Mouse (Mus musculus) limb, embryonic 14.5 days (tissue): ENCODE measurements around the gene Fto. TPM values are rescaled to one million over a fixed set of nuclear protein-coding genes. Genes with fewer than 3 reads are reported as not detected.

ENCODE experiments used
- ATAC-seq: fragments of 200-750 bp; cut with Nextera tagmentation; 2 replicates; pipeline ENCODE4 v1.8.0; 2017; ENCODE audit warnings: low read depth, moderate number of reproducible peaks, moderate TSS enrichment; ENCODE audit not compliant: low FRiP score
- DNase-seq: peaks from one replicate; pipeline ENCODE4 v3.0.0-alpha.2; 2015; ENCODE audit warnings: low spot score
- H3K27ac ChIP-seq: fragments of 300-500 bp; sonication (generic); replicated peaks from 2 replicates; pipeline ENCODE4 v1.5.1; 2014; ENCODE audit warnings: low read depth, mild to moderate bottlenecking, low read length, moderate library complexity, mixed read lengths
- H3K27me3 ChIP-seq: fragments of 300-500 bp; sonication (generic); 2 replicates; pipeline ENCODE4 v1.6.1; 2014; ENCODE audit warnings: low read length, mixed read lengths; ENCODE audit not compliant: control insufficient read depth, insufficient read depth
- H3K36me3 ChIP-seq: fragments of 300-500 bp; sonication (generic); 2 replicates; pipeline ENCODE4 v1.6.1; 2014; ENCODE audit warnings: mild to moderate bottlenecking, low read length, moderate library complexity, mixed read lengths; ENCODE audit not compliant: control insufficient read depth, insufficient read depth
- H3K4me1 ChIP-seq: fragments of 300-500 bp; sonication (generic); 2 replicates; pipeline ENCODE4 v1.6.1; 2014; ENCODE audit warnings: antibody characterized with exemption, low read length, mixed read lengths; ENCODE audit not compliant: control insufficient read depth, insufficient read depth
- H3K4me2 ChIP-seq: fragments of 300-500 bp; sonication (generic); replicated peaks from 2 replicates; pipeline ENCODE4 v1.6.1; 2014; ENCODE audit warnings: low read depth, mild to moderate bottlenecking, low read length, moderate library complexity; ENCODE audit not compliant: severe bottlenecking
- H3K4me3 ChIP-seq: fragments of 300-500 bp; sonication (generic); replicated peaks from 2 replicates; pipeline ENCODE4 v1.5.1; 2014; ENCODE audit warnings: low read length
- H3K9ac ChIP-seq: fragments of 300-500 bp; sonication (generic); 2 replicates; pipeline ENCODE4 v1.6.1; 2014; ENCODE audit warnings: mild to moderate bottlenecking, low read depth, low read length, moderate library complexity; ENCODE audit not compliant: severe bottlenecking
- H3K9me3 ChIP-seq: fragments of 300-500 bp; sonication (generic); 2 replicates; pipeline ENCODE4 v1.6.1; 2016; ENCODE audit warnings: low read length; ENCODE audit not compliant: control insufficient read depth
- POLR2A ChIP-seq: fragments of 200-500 bp; IDR thresholded peaks from 2 replicates; pipeline ENCODE4 v1.8.0; 2012; ENCODE audit warnings: inconsistent platforms, mild to moderate bottlenecking, moderate library complexity, borderline replicate concordance; ENCODE audit not compliant: insufficient read depth, insufficient read length; ENCODE audit errors: extremely low read depth
- WGBS: fragments of 180-500 bp; shearing (Covaris S2); extraction: QIAGEN DNeasy Blood & Tissue Kit; methylation state at CpG from one replicate; pipeline ENCODE4 v1.1.7; 2014; 5-methylcytosine and 5-hydroxymethylcytosine counted together
- polyA plus RNA-seq, 2 experiments: library from polyadenylated mRNA; depleted of rRNA in 1 of 2; stranded (reverse) in 1 of 2; unstranded in 1 of 2; fragments of >200 nt; fragmentation: Nextera tagmentation in 1 of 2; extraction: Ambion mirVana in 1 of 2; gene quantifications; 2 replicates each; pipeline versions ENCODE4 v1.2.1 to v1.2.3; 2012 to 2014

Fto gene
- polyA plus RNA-seq, 2 experiments, result 80.0 to 107 TPM

DNA sequence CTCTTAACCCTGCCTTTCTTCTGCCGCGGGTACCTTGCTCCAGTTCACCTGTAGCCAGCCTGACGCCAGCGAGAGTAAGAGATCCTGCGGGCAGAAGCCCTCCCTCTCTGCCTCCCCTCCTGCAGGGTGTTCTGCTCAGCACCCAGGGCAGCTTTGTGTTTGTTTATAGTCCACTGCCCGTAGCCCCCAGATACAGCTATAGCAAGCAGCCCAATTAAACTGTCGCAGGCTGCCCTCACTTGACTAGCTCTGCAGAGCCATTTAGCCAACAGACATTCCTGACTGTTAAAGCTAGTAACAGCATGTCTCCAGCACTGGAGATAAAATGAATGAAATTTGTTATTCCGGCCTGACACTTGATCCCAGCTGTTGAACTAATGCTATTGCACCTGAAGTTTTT lies 233.3 kb downstream of the Fto start:
- no peak for DNase-seq
- peaks cover 5% of the 10 kb centered on the region; the same call in 1 of the 2 replicates for H3K4me1 ChIP-seq

DNA sequence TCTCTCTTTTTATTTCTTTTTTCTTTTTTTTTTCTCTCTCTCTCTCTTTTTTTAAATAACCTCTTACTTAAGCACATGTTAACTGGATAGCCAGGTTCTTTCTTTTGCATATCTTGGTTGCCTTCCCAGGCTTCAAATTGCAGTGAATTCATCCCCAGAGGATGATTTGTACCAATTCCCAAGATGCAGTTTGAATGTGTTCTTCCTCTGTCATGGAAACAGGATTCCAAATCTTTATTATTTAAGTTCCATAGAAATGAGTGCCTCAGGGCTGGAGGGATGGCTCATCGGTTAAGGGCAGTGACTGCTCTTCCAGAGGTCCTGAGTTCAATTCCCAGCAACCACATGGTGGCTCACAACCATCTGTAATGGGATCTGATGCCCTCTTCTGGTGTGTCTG lies 236.8 kb downstream of the Fto start:
- WGBS, result 91% methylated on average over 1 of the region's 1 CpGs
- ATAC-seq (no peak), DNase-seq (no peak)

More for the DNA sequence above, 233.3 kb downstream of the Fto start:
- H3K27me3 ChIP-seq, result peaks cover 6% of the 10 kb centered on the region; the same call in 1 of the 2 replicates
- no peak for TF ChIP-seq POLR2A
- WGBS, result 20% methylated on average over 8 of the region's 8 CpGs
- H3K9me3 ChIP-seq, result no peaks in the 10 kb centered on the region
- no peak overlapping the region for H3K4me2 ChIP-seq
- no peak overlapping the region for H3K4me3 ChIP-seq
- H3K36me3 ChIP-seq, result 0 out of 2 replicates have a peak, but pooled peaks cover 2% of the 10 kb centered on the region
- no peak overlapping the region for H3K27ac ChIP-seq
- H3K9ac ChIP-seq, result no peak overlapping the region
- no peak for ATAC-seq

DNA sequence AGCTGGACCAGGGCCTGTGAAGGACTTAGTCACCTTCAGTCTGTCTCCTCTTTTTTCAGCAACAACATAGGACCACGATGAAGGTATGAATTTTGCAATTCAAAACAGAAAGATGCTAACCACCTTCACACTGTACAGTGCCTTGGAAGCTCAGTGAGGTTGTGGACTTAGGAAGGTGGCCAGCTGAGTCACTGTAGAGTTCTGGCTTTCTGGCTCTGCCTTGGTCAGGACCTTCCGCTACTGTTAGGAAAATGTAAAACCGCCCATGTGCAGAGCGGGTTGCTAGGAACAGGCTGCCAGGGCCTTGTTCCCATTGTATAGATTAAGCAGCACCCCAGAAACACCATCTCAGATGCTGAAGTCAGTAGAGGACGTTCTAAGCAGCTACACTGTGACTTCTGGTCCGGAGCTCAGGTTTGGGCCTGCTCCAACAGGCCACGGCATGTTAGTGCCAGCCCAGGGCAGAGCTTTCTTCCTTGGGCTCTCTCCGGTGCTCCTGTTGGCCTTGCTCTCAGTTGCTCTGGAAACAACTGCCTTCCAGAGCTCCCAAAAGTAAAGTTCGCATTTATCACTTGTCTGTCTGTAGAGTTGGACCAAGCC lies 237.9 kb downstream of the Fto start:
- Histone ChIP-seq H3K4me2 (no peak overlapping the region), H3K27ac (no peak overlapping the region), H3K27me3 (no peaks in the 10 kb centered on the region), H3K36me3 (0 out of 2 replicates have a peak, but pooled peaks cover 2% of the 10 kb centered on the region), H3K9me3 (no peaks in the 10 kb centered on the region), H3K4me1 (peaks cover 9% of the 10 kb centered on the region), H3K4me3 (no peak overlapping the region), H3K9ac (no peak overlapping the region)
- no peak for ATAC-seq
- no peak for TF ChIP-seq POLR2A
- WGBS, result 81% methylated on average over 9 of the region's 9 CpGs
- no peak for DNase-seq

More for the DNA sequence above, 236.8 kb downstream of the Fto start:
- Histone ChIP-seq H3K27ac (no peak overlapping the region), H3K4me1 (peaks cover 12% of the 10 kb centered on the region), H3K4me2 (no peak overlapping the region), H3K9me3 (no peaks in the 10 kb centered on the region), H3K4me3 (no peak overlapping the region), H3K36me3 (0 out of 2 replicates have a peak, but pooled peaks cover 2% of the 10 kb centered on the region), H3K27me3 (no peaks in the 10 kb centered on the region), H3K9ac (no peak overlapping the region)
- TF ChIP-seq POLR2A, result no peak

DNA sequence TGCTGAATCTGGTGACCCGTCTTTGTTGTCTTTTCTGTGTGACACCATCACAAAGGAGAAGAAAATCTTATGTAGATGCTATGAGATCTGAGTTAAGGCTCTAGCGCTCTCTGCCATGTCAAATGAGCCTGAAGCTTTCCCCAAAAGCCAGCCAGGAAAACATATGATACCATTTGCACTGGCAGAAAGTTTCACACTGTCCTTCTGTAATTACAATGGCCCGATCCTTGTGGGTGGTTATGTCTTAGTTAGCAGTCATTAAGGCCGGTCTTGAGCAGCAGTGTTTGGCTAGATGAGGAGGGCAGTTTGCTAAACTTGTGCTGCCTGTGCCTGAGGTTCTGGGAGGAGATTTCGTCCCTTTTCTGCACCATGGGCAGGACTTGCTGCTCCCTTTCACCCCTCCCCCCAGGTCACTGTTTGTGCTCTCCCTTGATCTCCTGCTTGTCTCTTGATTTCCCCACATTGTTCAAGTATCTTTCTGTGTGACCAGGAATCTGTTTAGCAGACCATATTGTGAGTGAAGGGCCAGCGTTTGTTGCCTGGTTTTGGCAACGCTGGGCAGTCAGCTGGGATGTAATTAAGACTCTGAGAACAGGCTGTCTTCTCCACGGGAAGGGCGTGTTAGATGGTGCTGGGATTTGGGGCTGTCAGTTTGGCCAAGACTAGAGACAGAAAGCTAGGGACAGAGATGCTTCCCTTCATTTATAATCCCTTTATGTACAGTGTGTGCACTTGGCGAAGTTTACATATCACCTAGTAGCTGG lies 238.6 kb downstream of the Fto start:
- WGBS, result 49% methylated on average over 10 of the region's 10 CpGs
- ATAC-seq, result no peak
- TF ChIP-seq POLR2A, result no peak

DNA sequence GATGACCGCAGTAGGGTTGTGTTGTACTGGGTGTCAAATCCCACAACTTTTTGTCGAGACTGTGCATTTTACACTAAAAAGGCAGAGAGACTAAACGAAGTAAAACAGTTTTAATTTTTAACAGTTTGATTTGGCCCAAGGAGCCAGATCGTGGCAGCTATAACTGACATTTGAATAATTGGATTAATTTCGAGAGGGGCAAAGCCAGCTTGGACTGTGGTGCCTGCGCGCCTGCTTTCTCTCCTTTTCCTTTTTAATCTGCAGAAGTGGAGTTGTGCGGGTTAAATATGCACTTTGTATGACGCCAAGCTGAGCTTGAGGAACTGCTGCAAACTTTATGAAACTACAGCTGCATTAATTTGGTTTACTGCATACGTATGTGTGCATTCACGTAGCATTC lies 239.3 kb downstream of the Fto start:
- no peak for TF ChIP-seq POLR2A
- WGBS, result 80% methylated on average over 11 of the region's 11 CpGs
- Histone ChIP-seq H3K4me2 (no peak overlapping the region), H3K9me3 (no peaks in the 10 kb centered on the region), H3K36me3 (0 out of 2 replicates have a peak, but pooled peaks cover 2% of the 10 kb centered on the region), H3K4me3 (no peak overlapping the region), H3K4me1 (peaks cover 9% of the 10 kb centered on the region; the same call in 1 of the 2 replicates), H3K27ac (no peak overlapping the region), H3K9ac (no peak overlapping the region), H3K27me3 (no peaks in the 10 kb centered on the region)
- ATAC-seq (no peak), DNase-seq (no peak)

More for the DNA sequence above, 238.6 kb downstream of the Fto start:
- Histone ChIP-seq H3K27me3 (no peaks in the 10 kb centered on the region), H3K36me3 (0 out of 2 replicates have a peak, but pooled peaks cover 2% of the 10 kb centered on the region), H3K4me2 (no peak overlapping the region), H3K9me3 (no peaks in the 10 kb centered on the region), H3K9ac (no peak overlapping the region), H3K27ac (no peak overlapping the region), H3K4me1 (peaks cover 9% of the 10 kb centered on the region; the same call in 1 of the 2 replicates), H3K4me3 (no peak overlapping the region)
- DNase-seq, result no peak
